ENCODE assay signal across 8 mouse cellular contexts in the genomic region with DNA sequence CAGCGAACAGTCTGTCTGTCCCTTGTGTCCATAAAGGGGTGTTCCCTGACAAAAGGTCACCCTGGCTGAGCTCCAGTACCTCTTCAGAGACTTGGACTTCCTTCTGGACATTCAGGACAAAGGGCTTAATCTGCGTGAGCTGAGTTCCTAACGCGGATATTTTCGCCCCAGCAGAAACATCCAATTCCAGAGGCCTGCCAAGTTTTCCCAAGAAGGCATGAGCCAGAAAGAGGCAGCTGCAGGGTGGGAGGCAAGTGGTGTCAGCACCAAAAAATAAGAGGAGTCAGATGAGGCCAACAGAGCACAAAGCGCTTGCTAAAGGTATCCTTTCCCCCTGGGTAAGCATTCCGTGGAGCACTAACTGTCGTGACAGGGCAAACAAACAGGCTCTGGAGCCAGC.
DNase-seq lines count a peak whose midpoint lies in the region; ATAC-seq lines count a peak whose summit lies in the region.

No protein-coding gene starts in this region.

- H3K4me3 ChIP-seq in neural tube, embryonic 13.5 days, result no peak overlapping the region
- no peak overlapping the region for H3K4me3 ChIP-seq in hindbrain, embryonic 15.5 days
- H3K4me3 ChIP-seq in midbrain, embryonic 11.5 days (ENCODE audit: low read depth, low read length), result no peak overlapping the region
- H3K4me3 ChIP-seq in stomach, embryonic 16.5 days (replicated peaks; ENCODE audit: low read length), result no peak overlapping the region

- H3K4me2 ChIP-seq in neural tube, embryonic 13.5 days, result no peak overlapping the region
- no peak overlapping the region for H3K4me2 ChIP-seq in hindbrain, embryonic 15.5 days
- H3K4me2 ChIP-seq in midbrain, embryonic 11.5 days, result no peak overlapping the region
- H3K4me2 ChIP-seq in stomach, embryonic 16.5 days (ENCODE audit: low read depth, low read length), result no peak overlapping the region

- peaks cover 25% of the 10 kb centered on the region for H3K4me1 ChIP-seq in neural tube, embryonic 13.5 days (replicated peaks)
- H3K4me1 ChIP-seq in hindbrain, embryonic 15.5 days (replicated peaks), result peaks cover 25% of the 10 kb centered on the region
- peaks cover 5% of the 10 kb centered on the region; the same call in 1 of the 2 replicates for H3K4me1 ChIP-seq in midbrain, embryonic 11.5 days (ENCODE audit: control insufficient read depth, insufficient read depth, low read length)
- H3K4me1 ChIP-seq in stomach, embryonic 16.5 days (ENCODE audit: control insufficient read depth, insufficient read depth, low read length), result peaks cover 23% of the 10 kb centered on the region

- WGBS in neural tube, embryonic 13.5 days, result 36% methylated on average over 8 of the region's 8 CpGs
- WGBS in hindbrain, embryonic 15.5 days, result 23% methylated on average over 8 of the region's 8 CpGs
- 30% methylated on average over 8 of the region's 8 CpGs for WGBS in midbrain, embryonic 11.5 days
- 28% methylated on average over 8 of the region's 8 CpGs for WGBS in stomach, embryonic 16.5 days

- no peak for DNase-seq in neural tube, embryonic 10.5 days (ENCODE audit: extremely low spot score, low spot score)
- peak; percentile 78 to 90 for DNase-seq in frontal cortex, postnatal 36 days (ENCODE audit: low spot score in 2 of 2)
- DNase-seq in layer of hippocampus, postnatal 36 days, result peak; percentile 73 to 79
- no peak for DNase-seq in midbrain, embryonic 11.5 days (ENCODE audit: low spot score, missing footprints)
- no peak for DNase-seq in thymus, postnatal 36 days

- H3K27me3 ChIP-seq in neural tube, embryonic 13.5 days, result no peaks in the 10 kb centered on the region
- no peaks in the 10 kb centered on the region for H3K27me3 ChIP-seq in hindbrain, embryonic 15.5 days
- no peaks in the 10 kb centered on the region for H3K27me3 ChIP-seq in midbrain, embryonic 11.5 days (ENCODE audit: control insufficient read depth, insufficient read depth, low read length)
- no peaks in the 10 kb centered on the region for H3K27me3 ChIP-seq in stomach, embryonic 16.5 days (ENCODE audit: control insufficient read depth, insufficient read depth, low read length)

- ATAC-seq in neural tube, embryonic 13.5 days (ENCODE audit: low read depth), result peak; percentile 56; the same call in 1 of the 2 replicates
- peak; percentile 85 for ATAC-seq in hindbrain, embryonic 15.5 days (ENCODE audit: low FRiP score, low read depth)
- no peak for ATAC-seq in midbrain, embryonic 11.5 days (ENCODE audit: low FRiP score)
- peak; percentile 64 for ATAC-seq in stomach, embryonic 16.5 days (ENCODE audit: insufficient read depth, low FRiP score)

- no peaks in the 10 kb centered on the region for H3K36me3 ChIP-seq in neural tube, embryonic 13.5 days
- no peaks in the 10 kb centered on the region for H3K36me3 ChIP-seq in hindbrain, embryonic 15.5 days
- no peaks in the 10 kb centered on the region for H3K36me3 ChIP-seq in midbrain, embryonic 11.5 days (ENCODE audit: control insufficient read depth, insufficient read depth, low read length)
- H3K36me3 ChIP-seq in stomach, embryonic 16.5 days (ENCODE audit: control insufficient read depth, insufficient read depth, low read length), result no peaks in the 10 kb centered on the region

- no peaks in the 10 kb centered on the region for H3K9me3 ChIP-seq in neural tube, embryonic 13.5 days
- H3K9me3 ChIP-seq in hindbrain, embryonic 15.5 days, result no peaks in the 10 kb centered on the region
- no peaks in the 10 kb centered on the region for H3K9me3 ChIP-seq in midbrain, embryonic 11.5 days (ENCODE audit: control insufficient read depth, low read length)
- H3K9me3 ChIP-seq in stomach, embryonic 16.5 days (replicated peaks; ENCODE audit: control insufficient read depth, low read length), result no peaks in the 10 kb centered on the region

- H3K9ac ChIP-seq in neural tube, embryonic 13.5 days, result no peak overlapping the region
- no peak overlapping the region for H3K9ac ChIP-seq in hindbrain, embryonic 15.5 days
- peak overlapping the region; percentile 27; the same call in 1 of the 2 replicates for H3K9ac ChIP-seq in midbrain, embryonic 11.5 days (ENCODE audit: low read length)
- H3K9ac ChIP-seq in stomach, embryonic 16.5 days (ENCODE audit: low read length), result no peak overlapping the region

- H3K27ac ChIP-seq in neural tube, embryonic 13.5 days (replicated peaks), result peak overlapping the region; percentile 52
- peak overlapping the region; percentile 52 for H3K27ac ChIP-seq in hindbrain, embryonic 15.5 days (replicated peaks)
- no peak overlapping the region for H3K27ac ChIP-seq in midbrain, embryonic 11.5 days (ENCODE audit: low read depth, low read length)
- H3K27ac ChIP-seq in stomach, embryonic 16.5 days (ENCODE audit: low read length), result peak overlapping the region; percentile 83

Comparison
In these comparisons a context has a peak if more than half of its experiments do, and no peak if none do; other contexts are left out.
1. DNase-seq: peak in frontal cortex, postnatal 36 days (2 of 2) and layer of hippocampus, postnatal 36 days (2 of 2); none in neural tube, embryonic 10.5 days (single experiment), midbrain, embryonic 11.5 days (single experiment) and thymus, postnatal 36 days (0 of 2).